Mouse (Mus musculus) hindbrain, embryonic 14.5 days (tissue): ENCODE measurements around the gene Zfp512b. TPM values are rescaled to one million over a fixed set of nuclear protein-coding genes. Genes with fewer than 3 reads are reported as not detected.

Experiments
- ATAC-seq: fragments of 200-750 bp; cut with Nextera tagmentation; 2 replicates; pipeline ENCODE4 v1.8.0; 2017; ENCODE audit warnings: moderate number of reproducible peaks, mild to moderate bottlenecking, moderate TSS enrichment, moderate library complexity; ENCODE audit not compliant: low FRiP score
- DNase-seq: peaks from one replicate; pipeline ENCODE4 v3.0.0-alpha.2; 2015; ENCODE audit warnings: low spot score
- H3K27ac ChIP-seq: fragments of 300-500 bp; sonication (generic); 2 replicates; pipeline ENCODE4 v1.5.1; 2014; ENCODE audit warnings: mild to moderate bottlenecking, moderate library complexity
- H3K27me3 ChIP-seq: fragments of 300-500 bp; sonication (generic); 2 replicates; pipeline ENCODE4 v1.6.1; 2014; ENCODE audit warnings: mild to moderate bottlenecking, low read length, mixed read lengths; ENCODE audit not compliant: control insufficient read depth, insufficient read depth
- H3K36me3 ChIP-seq: fragments of 300-500 bp; sonication (generic); replicated peaks from 2 replicates; pipeline ENCODE4 v1.6.1; 2014; ENCODE audit not compliant: control insufficient read depth, insufficient read depth
- H3K4me1 ChIP-seq: fragments of 300-500 bp; sonication (generic); replicated peaks from 2 replicates; pipeline ENCODE4 v1.6.1; 2014; ENCODE audit warnings: antibody characterized with exemption, low read length, mixed read lengths; ENCODE audit not compliant: control insufficient read depth, insufficient read depth
- H3K4me2 ChIP-seq: fragments of 300-500 bp; sonication (generic); replicated peaks from 2 replicates; pipeline ENCODE4 v1.6.1; 2014; ENCODE audit warnings: mild to moderate bottlenecking, moderate library complexity
- H3K4me3 ChIP-seq: fragments of 300-500 bp; sonication (generic); replicated peaks from 2 replicates; pipeline ENCODE4 v1.5.1; 2014; ENCODE audit warnings: mild to moderate bottlenecking, low read length
- H3K9ac ChIP-seq: fragments of 300-500 bp; sonication (generic); 2 replicates; pipeline ENCODE4 v1.6.1; 2014
- H3K9me3 ChIP-seq: fragments of 300-500 bp; sonication (generic); 2 replicates; pipeline ENCODE4 v1.6.1; 2016; ENCODE audit warnings: low read length; ENCODE audit not compliant: control insufficient read depth
- WGBS: fragments of 180-500 bp; shearing (Covaris S2); extraction: QIAGEN DNeasy Blood & Tissue Kit; methylation state at CpG from one replicate; pipeline ENCODE4 v1.1.7; 2014; 5-methylcytosine and 5-hydroxymethylcytosine counted together
- polyA plus RNA-seq: library from polyadenylated mRNA; unstranded; fragments of >200 nt; fragmentation: Nextera tagmentation; extraction: Ambion mirVana; gene quantifications from 2 replicates; pipeline ENCODE4 v1.2.1, GENCODE M21; 2014

Zfp512b gene
- polyA plus RNA-seq, 1 experiment from 2014 or later, result 86.2 TPM

DNA sequence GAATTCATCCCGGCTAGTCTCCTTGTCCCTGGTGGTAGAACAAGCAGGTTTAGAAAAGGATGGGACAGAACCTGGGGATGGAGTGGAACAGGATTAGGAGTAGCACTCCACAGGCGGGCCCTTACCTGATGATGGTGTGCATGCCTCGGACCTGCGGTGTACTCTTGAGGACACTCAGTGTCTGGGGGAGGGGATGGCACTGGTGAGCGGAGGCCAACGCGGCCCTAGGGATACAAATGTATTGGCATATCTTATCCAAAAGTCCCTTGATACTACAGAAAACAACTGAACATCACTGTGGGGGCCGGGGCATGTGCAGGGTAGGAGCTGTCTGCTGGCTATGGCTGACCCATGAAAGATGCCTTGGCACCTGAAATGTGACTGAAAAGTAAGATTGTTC lies 22.2 kb downstream of the Zfp512b start:
- ATAC-seq, result no peak
- H3K27ac ChIP-seq, result no peak overlapping the region
- H3K4me3 ChIP-seq, result no peak overlapping the region
- H3K9ac ChIP-seq, result no peak overlapping the region
- DNase-seq, result no peak
- H3K4me2 ChIP-seq, result no peak overlapping the region
- H3K4me1 ChIP-seq, result no peaks in the 10 kb centered on the region
- H3K9me3 ChIP-seq, result no peaks in the 10 kb centered on the region
- 92% methylated on average over 8 of the region's 8 CpGs for WGBS
- H3K36me3 ChIP-seq, result peaks cover 13% of the 10 kb centered on the region; the same call in 1 of the 2 replicates
- H3K27me3 ChIP-seq, result no peaks in the 10 kb centered on the region

DNA sequence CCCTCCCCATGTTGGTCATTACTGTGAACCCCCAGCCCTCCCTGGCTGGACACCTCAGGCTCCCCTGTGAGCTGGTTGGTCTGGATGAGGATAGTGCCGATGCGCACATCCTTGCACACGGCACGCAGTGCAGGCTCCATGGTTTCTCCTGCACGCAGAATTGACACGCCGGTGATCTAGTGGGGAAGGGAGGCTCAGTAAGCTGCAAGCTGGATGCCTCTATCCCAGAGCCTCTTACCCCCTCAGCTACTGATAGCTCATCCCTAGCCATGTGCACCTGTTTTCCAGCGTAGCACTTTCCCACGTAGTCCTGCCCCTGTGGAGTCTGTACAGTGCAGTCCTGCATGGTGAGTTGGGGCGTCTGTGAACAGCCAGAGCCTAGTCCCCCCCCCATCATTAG lies 22.7 kb downstream of the Zfp512b start:
- ATAC-seq (no peak), DNase-seq (no peak)
- H3K27me3 ChIP-seq, result no peaks in the 10 kb centered on the region
- H3K4me2 ChIP-seq, result no peak overlapping the region
- no peaks in the 10 kb centered on the region for H3K9me3 ChIP-seq
- H3K4me3 ChIP-seq, result no peak overlapping the region
- H3K27ac ChIP-seq, result no peak overlapping the region
- no peak overlapping the region for H3K9ac ChIP-seq
- H3K36me3 ChIP-seq, result peaks cover 13% of the 10 kb centered on the region; the same call in 1 of the 2 replicates
- H3K4me1 ChIP-seq, result no peaks in the 10 kb centered on the region
- 96% methylated on average over 10 of the region's 10 CpGs for WGBS

DNA sequence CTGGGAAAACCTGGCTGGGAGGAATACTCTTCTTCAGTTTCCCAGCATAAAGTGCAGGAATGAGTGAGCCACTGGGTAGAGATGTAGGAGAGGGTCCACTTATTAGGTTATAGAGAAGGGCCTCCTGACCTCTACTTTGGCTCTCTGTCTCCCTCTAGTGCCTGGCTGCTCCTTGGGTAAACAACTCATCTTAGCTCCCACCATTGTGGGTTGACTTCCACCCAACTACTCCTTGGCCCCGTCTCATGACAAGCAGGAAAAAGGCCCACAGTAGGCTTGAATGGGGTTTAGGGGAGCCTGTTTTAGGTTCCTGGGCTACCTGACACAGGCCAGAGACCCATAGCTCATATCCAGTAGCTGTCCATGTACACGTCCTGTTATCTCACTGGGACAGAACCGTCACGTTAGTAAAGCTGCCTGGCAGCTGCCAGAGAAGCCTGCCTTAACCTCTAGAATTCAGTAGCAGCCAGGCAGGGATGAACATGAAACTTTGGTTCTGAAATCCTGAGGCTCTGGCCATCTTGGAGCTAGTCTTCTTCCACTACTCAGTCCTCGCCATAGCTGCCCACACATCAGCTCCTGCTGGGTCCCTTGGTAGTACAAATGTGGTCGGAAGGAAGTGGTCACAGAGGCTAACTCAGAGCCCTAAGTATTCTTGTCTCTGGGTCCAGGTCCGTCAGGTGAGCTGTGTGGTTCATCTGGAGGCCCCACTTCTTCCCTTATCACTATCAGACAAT lies 24.2 kb downstream of the Zfp512b start:
- Histone ChIP-seq H3K27me3 (no peaks in the 10 kb centered on the region), H3K4me1 (no peaks in the 10 kb centered on the region), H3K4me2 (no peak overlapping the region), H3K36me3 (0 out of 2 replicates have a peak, but pooled peaks cover 4% of the 10 kb centered on the region), H3K4me3 (no peak overlapping the region), H3K9me3 (no peaks in the 10 kb centered on the region), H3K9ac (no peak overlapping the region), H3K27ac (no peak overlapping the region)
- WGBS, result 79% methylated on average over 7 of the region's 7 CpGs
- ATAC-seq, result no peak
- peak; percentile 29 for DNase-seq

DNA sequence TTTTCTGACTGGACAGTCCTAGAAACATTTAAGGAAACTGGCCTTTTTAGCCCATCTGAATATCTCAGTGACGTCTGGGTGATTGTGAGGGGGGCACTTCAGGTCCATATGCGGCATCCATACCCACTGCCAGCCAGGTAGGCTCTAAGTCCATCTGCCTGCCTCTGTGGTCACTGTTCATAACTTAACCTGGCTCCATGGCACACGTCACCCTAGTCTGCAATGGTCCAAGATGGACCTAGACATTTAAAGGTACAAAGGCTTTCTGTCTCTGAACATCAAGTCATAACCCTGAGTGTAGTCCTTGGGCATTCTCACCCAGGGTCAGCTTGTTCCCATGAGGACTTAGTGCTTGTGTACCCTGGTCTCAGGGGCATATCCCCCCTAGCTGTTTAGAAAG lies 25.3 kb downstream of the Zfp512b start:
- Histone ChIP-seq H3K36me3 (no peaks in the 10 kb centered on the region), H3K4me3 (no peak overlapping the region), H3K27ac (no peak overlapping the region), H3K9ac (no peak overlapping the region), H3K9me3 (no peaks in the 10 kb centered on the region), H3K27me3 (no peaks in the 10 kb centered on the region), H3K4me2 (no peak overlapping the region), H3K4me1 (no peaks in the 10 kb centered on the region)
- WGBS, result 95% methylated on average over 3 of the region's 3 CpGs
- ATAC-seq (no peak), DNase-seq (no peak)

DNA sequence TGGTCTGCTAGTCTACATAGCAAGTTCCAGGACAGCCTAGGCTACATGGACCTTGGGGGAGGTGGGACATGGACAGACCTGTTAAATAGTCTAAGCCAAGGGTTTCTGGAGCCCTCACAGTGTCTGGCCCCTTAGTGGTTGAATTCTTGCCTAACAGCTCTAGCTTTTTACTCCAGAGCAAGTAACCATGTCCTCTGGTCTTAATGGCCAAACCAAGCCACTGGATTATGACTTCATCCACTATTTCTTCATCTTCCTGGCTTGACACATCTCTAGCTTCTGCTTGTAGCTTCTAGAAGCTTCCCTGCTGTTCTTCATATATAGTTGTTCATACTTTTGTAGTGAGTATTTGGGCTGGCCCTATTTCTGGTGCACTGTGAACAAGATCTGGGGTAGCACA lies 38.8 kb downstream of the Zfp512b start:
- H3K4me1 ChIP-seq, result no peaks in the 10 kb centered on the region
- H3K9ac ChIP-seq, result no peak overlapping the region
- no peak overlapping the region for H3K4me3 ChIP-seq
- no peak overlapping the region for H3K4me2 ChIP-seq
- no peak overlapping the region for H3K27ac ChIP-seq
- ATAC-seq (no peak), DNase-seq (no peak)
- no peaks in the 10 kb centered on the region for H3K27me3 ChIP-seq
- no peaks in the 10 kb centered on the region for H3K9me3 ChIP-seq
- H3K36me3 ChIP-seq, result peaks cover 59% of the 10 kb centered on the region

DNA sequence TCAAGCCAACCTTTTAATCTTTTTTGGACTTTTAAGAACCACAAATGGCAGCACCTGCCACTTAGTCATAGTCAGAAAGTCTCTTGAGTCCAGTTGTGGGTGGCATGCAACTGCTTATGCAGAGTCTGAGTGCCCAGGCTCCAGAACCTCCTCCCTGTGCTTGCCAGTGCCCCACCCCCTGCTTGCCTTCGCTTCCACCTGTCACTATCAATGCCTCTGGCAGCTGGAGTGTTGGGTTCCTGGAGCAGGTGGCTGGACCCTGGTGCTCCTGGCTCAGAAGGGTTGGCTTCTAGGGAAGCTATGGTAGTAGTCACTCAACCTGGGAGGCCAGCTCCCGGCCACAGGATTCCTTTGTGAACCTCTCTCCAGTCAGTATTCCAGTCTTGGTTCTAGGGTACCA lies 42.4 kb downstream of the Zfp512b start:
- Histone ChIP-seq H3K9me3 (no peaks in the 10 kb centered on the region), H3K27ac (no peak overlapping the region), H3K4me3 (no peak overlapping the region), H3K36me3 (peaks cover 85% of the 10 kb centered on the region), H3K27me3 (no peaks in the 10 kb centered on the region), H3K9ac (no peak overlapping the region), H3K4me2 (no peak overlapping the region), H3K4me1 (no peaks in the 10 kb centered on the region)
- no peak for ATAC-seq
- DNase-seq, result no peak
- WGBS, result 95% methylated on average over 2 of the region's 2 CpGs

DNA sequence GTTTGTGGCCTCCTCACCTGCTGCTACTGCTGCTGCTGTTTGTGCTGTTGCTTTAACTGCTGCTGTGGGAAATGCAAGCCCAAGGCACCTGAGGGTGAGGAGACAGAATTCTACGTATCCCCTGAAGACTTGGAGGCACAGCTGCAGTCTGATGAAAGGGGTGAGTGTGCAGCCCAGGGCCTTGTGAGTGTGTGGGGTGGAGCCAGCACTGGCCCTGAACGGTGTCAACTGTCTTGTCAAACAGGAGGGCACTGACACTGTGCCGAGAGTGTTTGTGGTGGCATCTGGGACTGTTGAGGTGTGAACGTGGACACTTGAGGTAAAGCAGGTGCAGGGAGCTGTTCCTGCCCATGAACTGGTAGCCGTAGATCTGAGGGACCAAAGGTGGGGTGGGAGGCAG lies 43.9 kb downstream of the Zfp512b start:
- H3K27ac ChIP-seq, result no peak overlapping the region
- WGBS, result 85% methylated on average over 5 of the region's 5 CpGs
- no peaks in the 10 kb centered on the region for H3K9me3 ChIP-seq
- no peaks in the 10 kb centered on the region for H3K4me1 ChIP-seq
- H3K27me3 ChIP-seq, result no peaks in the 10 kb centered on the region
- H3K9ac ChIP-seq, result no peak overlapping the region
- H3K36me3 ChIP-seq, result peaks cover 73% of the 10 kb centered on the region
- no peak overlapping the region for H3K4me3 ChIP-seq
- H3K4me2 ChIP-seq, result no peak overlapping the region
- ATAC-seq, result no peak
- no peak for DNase-seq

DNA sequence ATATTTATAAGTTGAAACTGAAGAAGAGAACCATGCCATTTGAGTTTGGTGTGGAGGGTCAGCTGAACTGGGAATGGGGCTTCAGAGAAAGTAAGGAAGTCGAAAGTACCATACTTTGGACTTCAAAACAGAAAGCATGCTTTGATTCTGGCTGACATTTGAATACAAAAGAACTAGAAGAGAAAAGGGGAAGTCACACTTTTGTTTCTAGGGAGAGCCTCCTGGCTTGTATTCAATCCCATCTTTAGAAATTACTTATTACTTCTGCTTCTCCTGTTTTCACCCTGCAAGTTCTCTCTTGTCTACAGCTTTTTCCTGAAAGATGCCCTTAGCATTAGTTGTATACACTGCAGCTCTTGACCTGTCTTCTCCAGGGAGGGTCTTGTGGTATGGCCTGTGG lies 44.4 kb downstream of the Zfp512b start:
- H3K9ac ChIP-seq, result no peak overlapping the region
- H3K36me3 ChIP-seq, result peaks cover 71% of the 10 kb centered on the region
- no peak for ATAC-seq
- 68% methylated on average over 1 of the region's 1 CpGs for WGBS
- no peak overlapping the region for H3K27ac ChIP-seq
- no peaks in the 10 kb centered on the region for H3K4me1 ChIP-seq
- no peak overlapping the region for H3K4me3 ChIP-seq
- no peak overlapping the region for H3K4me2 ChIP-seq
- no peaks in the 10 kb centered on the region for H3K27me3 ChIP-seq
- no peak for DNase-seq
- H3K9me3 ChIP-seq, result no peaks in the 10 kb centered on the region

DNA sequence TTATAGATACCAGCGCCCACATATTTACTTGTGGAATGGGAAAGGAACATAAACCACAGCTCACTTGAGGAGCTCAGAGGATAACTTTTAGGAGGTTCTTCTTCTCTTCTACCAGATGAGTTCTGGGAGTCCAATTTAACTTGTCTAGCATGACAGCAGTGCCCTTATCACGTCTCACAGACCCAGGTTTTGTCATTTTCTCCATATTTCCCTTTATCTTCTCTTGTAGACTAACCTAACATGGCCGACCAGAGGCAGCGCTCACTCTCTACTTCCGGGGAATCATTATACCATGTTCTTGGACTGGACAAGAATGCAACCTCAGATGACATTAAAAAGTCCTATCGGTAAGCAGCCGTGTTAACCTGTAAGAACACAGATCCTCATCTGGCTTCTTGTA lies 46.5 kb downstream of the Zfp512b start:
- ATAC-seq (no peak), DNase-seq (no peak)
- Histone ChIP-seq H3K27ac (no peak overlapping the region), H3K4me1 (no peaks in the 10 kb centered on the region), H3K27me3 (no peaks in the 10 kb centered on the region), H3K9me3 (no peaks in the 10 kb centered on the region), H3K4me3 (no peak overlapping the region), H3K9ac (no peak overlapping the region), H3K36me3 (peaks cover 50% of the 10 kb centered on the region), H3K4me2 (no peak overlapping the region)
- 95% methylated on average over 7 of the region's 7 CpGs for WGBS
